In the genomic region with DNA sequence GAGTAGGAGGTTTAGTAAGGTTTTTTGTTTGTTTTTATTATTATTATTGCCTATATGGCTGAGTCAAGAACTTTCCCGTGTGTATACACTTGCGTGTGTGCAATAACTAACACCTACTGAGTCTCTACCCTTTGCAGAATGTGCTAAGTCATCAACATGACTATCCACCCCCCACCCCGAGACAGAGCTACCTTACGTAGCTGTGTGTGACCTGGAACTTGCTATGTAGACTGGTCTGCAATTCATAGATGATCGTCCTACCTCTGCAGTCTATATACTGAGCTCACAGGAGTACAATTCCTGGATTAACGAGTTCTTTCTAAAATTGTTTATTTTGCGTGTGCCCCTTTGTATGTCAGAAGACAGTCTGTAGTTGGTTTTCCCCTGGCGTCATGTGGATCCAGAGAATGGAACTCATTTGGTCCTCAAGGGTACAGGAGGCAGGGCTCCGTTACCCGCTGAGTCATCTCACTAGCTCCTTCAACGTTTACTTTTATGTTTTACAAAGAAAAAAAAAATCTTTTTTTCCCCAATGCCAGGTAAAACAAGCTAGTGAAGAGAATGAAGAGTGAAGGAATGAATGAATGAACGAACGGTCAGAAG, we compare ENCODE assay signal across 8 mouse cellular contexts. TPM values are rescaled to one million over a fixed set of nuclear protein-coding genes. Genes with fewer than 3 reads are reported as not detected.
DNase-seq lines count a peak whose midpoint lies in the region; ATAC-seq and TF ChIP-seq lines count a peak whose summit lies in the region.

Usp10 (plus strand) TSS at position 417 of the 603 bp plus-strand sequence.

- H3K9me3 ChIP-seq in kidney, postnatal 0 days (replicated peaks; ENCODE audit: low read length): no peaks in the 10 kb centered on the region
- no peaks in the 10 kb centered on the region for H3K9me3 ChIP-seq in forebrain, embryonic 10.5 days
- H3K9me3 ChIP-seq in stomach, embryonic 14.5 days (ENCODE audit: control insufficient read depth, low read depth, low read length): no peaks in the 10 kb centered on the region

- no peaks in the 10 kb centered on the region for H3K36me3 ChIP-seq in kidney, postnatal 0 days (ENCODE audit: insufficient read depth, low read length)
- H3K36me3 ChIP-seq in forebrain, embryonic 10.5 days (replicated peaks): no peaks in the 10 kb centered on the region
- no peaks in the 10 kb centered on the region for H3K36me3 ChIP-seq in stomach, embryonic 14.5 days (ENCODE audit: control insufficient read depth, insufficient read depth, low read length)

- H3K27me3 ChIP-seq in kidney, postnatal 0 days (ENCODE audit: insufficient read depth, low read length): no peaks in the 10 kb centered on the region
- peaks cover 6% of the 10 kb centered on the region; the same call in 1 of the 2 replicates for H3K27me3 ChIP-seq in forebrain, embryonic 10.5 days (ENCODE audit: poor library complexity, severe bottlenecking)
- H3K27me3 ChIP-seq in stomach, embryonic 14.5 days (ENCODE audit: control insufficient read depth, insufficient read depth, low read length): no peaks in the 10 kb centered on the region

- H3K9ac ChIP-seq in kidney, postnatal 0 days (ENCODE audit: low read depth, low read length): peak within 1 kb of the TSS; percentile 90
- peak within 1 kb of the TSS; percentile 81 for H3K9ac ChIP-seq in stomach, embryonic 14.5 days (replicated peaks; ENCODE audit: low read depth, low read length)

- H3K4me1 ChIP-seq in kidney, postnatal 0 days (replicated peaks; ENCODE audit: insufficient read depth, low read length): peaks cover 35% of the 10 kb centered on the region
- H3K4me1 ChIP-seq in forebrain, embryonic 10.5 days: peaks cover 44% of the 10 kb centered on the region
- peaks cover 33% of the 10 kb centered on the region for H3K4me1 ChIP-seq in stomach, embryonic 14.5 days (ENCODE audit: control insufficient read depth, insufficient read depth, low read length)

- DNase-seq in kidney, postnatal 0 days (ENCODE audit: low spot score): no peak
- no peak for DNase-seq in kidney, postnatal 4 days
- peak; percentile 58 for DNase-seq in MEL-GATA-1-ER (ENCODE audit: extremely low read depth, low read depth)
- no peak for DNase-seq in forebrain, embryonic 10.5 days (ENCODE audit: extremely low spot score, low spot score)
- peak; percentile 66 for DNase-seq in liver
- no peak for DNase-seq in Muller cell, postnatal 12 days (ENCODE audit: inconsistent ontology term)

- WGBS in kidney, postnatal 0 days: 26% methylated on average over 13 of the region's 13 CpGs
- WGBS in forebrain, embryonic 10.5 days: 26% methylated on average over 13 of the region's 13 CpGs
- WGBS in stomach, embryonic 14.5 days: 22% methylated on average over 13 of the region's 13 CpGs

- ATAC-seq in kidney, postnatal 0 days (replicated peaks; ENCODE audit: low FRiP score, low read depth): no peak
- ATAC-seq in hematopoietic stem cell, adult 5-6 weeks (replicated peaks in 1 of 2; ENCODE audit: insufficient read depth in 1 of 2, low FRiP score in 2 of 2, low TSS enrichment in 1 of 2, low read depth in 1 of 2, poor library complexity in 2 of 2, severe bottlenecking in 2 of 2): 0 out of 4 replicates have a peak, but pooled peaks of 1 of the 2 experiments have one; percentile 13
- no peak for ATAC-seq in stomach, embryonic 14.5 days (ENCODE audit: insufficient number of reproducible peaks, insufficient read depth, low FRiP score, low read depth)

- TF ChIP-seq CTCF in kidney, postnatal 0 days (IDR thresholded peaks at IDR 0.05; ENCODE audit: low read depth): no peak

- H3K4me2 ChIP-seq in kidney, postnatal 0 days (ENCODE audit: low read length): peak within 1 kb of the TSS; percentile 93
- H3K4me2 ChIP-seq in stomach, embryonic 14.5 days (replicated peaks; ENCODE audit: low read depth, low read length): peak within 1 kb of the TSS; percentile 87

- peak within 1 kb of the TSS; percentile 90 for H3K27ac ChIP-seq in kidney, postnatal 0 days
- H3K27ac ChIP-seq in forebrain, embryonic 10.5 days: peak within 1 kb of the TSS; percentile 98
- peak within 1 kb of the TSS; percentile 88 for H3K27ac ChIP-seq in stomach, embryonic 14.5 days (ENCODE audit: low read length)

- peak within 1 kb of the TSS; percentile 82 for H3K4me3 ChIP-seq in kidney, postnatal 0 days (replicated peaks; ENCODE audit: low read depth, low read length)
- H3K4me3 ChIP-seq in forebrain, embryonic 10.5 days: peak within 1 kb of the TSS; percentile 90
- H3K4me3 ChIP-seq in stomach, embryonic 14.5 days (ENCODE audit: low read depth, low read length): peak within 1 kb of the TSS; percentile 77

RNA-seq across cellular contexts. Expression of gene Usp10, which starts in this region (rescaled TPM):
- 93.5 and 97.5 TPM in 2 replicates for polyA plus RNA-seq in kidney, postnatal 0 days (2015; fragmentation: Nextera tagmentation; extraction: Ambion mirVana)
- 251 and 264 TPM in 2 replicates for polyA plus RNA-seq in forebrain, embryonic 10.5 days (2016; fragmentation: Nextera tagmentation; extraction: Ambion mirVana)
- total RNA-seq in hematopoietic stem cell, adult 5-6 weeks (2017): 41.0 and 65.4 TPM in 2 replicates
- polyA plus RNA-seq in stomach, embryonic 14.5 days (2014; fragmentation: Nextera tagmentation; extraction: Ambion mirVana): 110 and 114 TPM in 2 replicates

Comparison
In these comparisons a context has a peak if more than half of its experiments do, and no peak if none do; other contexts are left out.
1. DNase-seq: peak in MEL-GATA-1-ER (single experiment) and liver (single experiment); none in kidney, postnatal 0 days (single experiment), kidney, postnatal 4 days (0 of 2), forebrain, embryonic 10.5 days (single experiment) and Muller cell, postnatal 12 days (single experiment).
2. Peak in every context shown above with its lines, with median percentiles within 50 percentile points of each other: H3K27ac ChIP-seq and H3K4me3 ChIP-seq.